Mouse (Mus musculus) limb, embryonic 11.5 days (tissue): Measurements from ENCODE around the gene Dhrs9. TPM values are rescaled to one million over a fixed set of nuclear protein-coding genes. Genes with fewer than 3 reads are reported as not detected.

Experiments used
- ATAC-seq: fragments of 200-750 bp; cut with Nextera tagmentation; 2 replicates; pipeline ENCODE4 v1.8.0; 2017; ENCODE audit warnings: low read depth; ENCODE audit not compliant: insufficient number of reproducible peaks, low FRiP score, low TSS enrichment
- DNase-seq: peaks from one replicate; pipeline ENCODE4 v3.0.0-alpha.2; 2015; ENCODE audit warnings: low spot score
- H3K27ac ChIP-seq: fragments of 300-500 bp; sonication (generic); replicated peaks from 2 replicates; pipeline ENCODE4 v1.5.1; 2014; ENCODE audit warnings: low read depth, mild to moderate bottlenecking, low read length
- H3K27me3 ChIP-seq: fragments of 300-500 bp; sonication (generic); 2 replicates; pipeline ENCODE4 v1.6.1; 2014; ENCODE audit warnings: mild to moderate bottlenecking, low read length, mixed read lengths; ENCODE audit not compliant: control insufficient read depth, insufficient read depth
- H3K36me3 ChIP-seq: fragments of 300-500 bp; sonication (generic); 2 replicates; pipeline ENCODE4 v1.6.1; 2014; ENCODE audit warnings: mild to moderate bottlenecking, low read length, moderate library complexity, mixed read lengths; ENCODE audit not compliant: control insufficient read depth, insufficient read depth
- H3K4me1 ChIP-seq: fragments of 300-500 bp; sonication (generic); 2 replicates; pipeline ENCODE4 v1.6.1; 2014; ENCODE audit warnings: low read length, mixed read lengths; ENCODE audit not compliant: control insufficient read depth, insufficient read depth
- H3K4me2 ChIP-seq: fragments of 300-500 bp; sonication (generic); 2 replicates; pipeline ENCODE4 v1.6.1; 2014; ENCODE audit warnings: low read depth, mild to moderate bottlenecking, moderate library complexity; ENCODE audit not compliant: severe bottlenecking
- H3K4me3 ChIP-seq: fragments of 300-500 bp; sonication (generic); 2 replicates; pipeline ENCODE4 v1.5.1; 2014; ENCODE audit warnings: low read depth, low read length
- H3K9ac ChIP-seq: fragments of 300-500 bp; sonication (generic); 2 replicates; pipeline ENCODE4 v1.6.1; 2014; ENCODE audit warnings: mild to moderate bottlenecking, low read length
- H3K9me3 ChIP-seq: fragments of 300-500 bp; sonication (generic); 2 replicates; pipeline ENCODE4 v1.6.1; 2016; ENCODE audit warnings: low read length; ENCODE audit not compliant: control insufficient read depth
- WGBS: fragments of 180-500 bp; shearing (Covaris S2); extraction: QIAGEN DNeasy Blood & Tissue Kit; methylation state at CpG from one replicate; pipeline ENCODE4 v1.1.7; 2014; 5-methylcytosine and 5-hydroxymethylcytosine counted together
- polyA plus RNA-seq: library from polyadenylated mRNA; unstranded; fragments of >200 nt; fragmentation: Nextera tagmentation; extraction: Ambion mirVana; gene quantifications from 2 replicates; pipeline ENCODE4 v1.2.1, GENCODE M21; 2014

Dhrs9 gene
- polyA plus RNA-seq, 1 experiment from 2014 or later: not detected

- WGBS: 68% methylated on average over 3 of the region's 3 CpGs
- H3K27me3 ChIP-seq: no peaks in the 10 kb centered on the region
- no peak overlapping the region for H3K4me2 ChIP-seq
- ATAC-seq: no peak
- H3K4me1 ChIP-seq: no peaks in the 10 kb centered on the region
- H3K36me3 ChIP-seq: no peaks in the 10 kb centered on the region
- DNase-seq: no peak
- H3K9me3 ChIP-seq: no peaks in the 10 kb centered on the region
- no peak overlapping the region for H3K4me3 ChIP-seq
- H3K27ac ChIP-seq: no peak overlapping the region
- H3K9ac ChIP-seq: no peak overlapping the region
These were observed 61.4 kb downstream of the Dhrs9 start for GRCm38 (mm10) chr2:69441656-69442055.

GRCm38 (mm10) chr2:69445896-69446472, 65.7 kb downstream of the Dhrs9 start:
- no peak for DNase-seq
- Histone ChIP-seq H3K9ac (no peak overlapping the region), H3K4me1 (no peaks in the 10 kb centered on the region), H3K4me3 (no peak overlapping the region), H3K27me3 (no peaks in the 10 kb centered on the region), H3K36me3 (no peaks in the 10 kb centered on the region), H3K4me2 (no peak overlapping the region), H3K9me3 (no peaks in the 10 kb centered on the region), H3K27ac (no peak overlapping the region)
- 84% methylated on average over 4 of the region's 4 CpGs for WGBS
- ATAC-seq: no peak

GRCm38 (mm10) chr2:69448581-69448980, 68.3 kb downstream of the Dhrs9 start:
- Histone ChIP-seq H3K4me3 (no peak overlapping the region), H3K4me1 (no peaks in the 10 kb centered on the region), H3K36me3 (no peaks in the 10 kb centered on the region), H3K27ac (no peak overlapping the region), H3K9me3 (no peaks in the 10 kb centered on the region), H3K4me2 (no peak overlapping the region), H3K9ac (no peak overlapping the region), H3K27me3 (no peaks in the 10 kb centered on the region)
- DNase-seq (no peak), ATAC-seq (no peak)
- 80% methylated on average over 4 of the region's 4 CpGs for WGBS

GRCm38 (mm10) chr2:69451128-69451527, 70.9 kb downstream of the Dhrs9 start:
- no peaks in the 10 kb centered on the region for H3K4me1 ChIP-seq
- H3K27ac ChIP-seq: no peak overlapping the region
- no peak for ATAC-seq
- no peaks in the 10 kb centered on the region for H3K27me3 ChIP-seq
- no peaks in the 10 kb centered on the region for H3K36me3 ChIP-seq
- DNase-seq: no peak
- 91% methylated on average over 5 of the region's 5 CpGs for WGBS
- no peak overlapping the region for H3K4me2 ChIP-seq
- no peaks in the 10 kb centered on the region for H3K9me3 ChIP-seq
- H3K9ac ChIP-seq: no peak overlapping the region
- H3K4me3 ChIP-seq: no peak overlapping the region

Other genes starting within 250 kb of the Dhrs9 start
- gene Nostrin, start 244.6 kb upstream of the Dhrs9 start, polyA plus RNA-seq: 1.6 and 1.7 TPM in 2 replicates
- 208 and 231 TPM in 2 replicates for gene Spc25, start 174.3 kb upstream of the Dhrs9 start, polyA plus RNA-seq
- gene G6pc2, start 169.4 kb upstream of the Dhrs9 start, polyA plus RNA-seq: 0.51 TPM in 1 of 2 replicates, not detected in the other
- not detected in 2 replicates for gene Abcb11, start 37.8 kb upstream of the Dhrs9 start, polyA plus RNA-seq
- gene Lrp2, start 205.6 kb downstream of the Dhrs9 start, polyA plus RNA-seq: 0.03 and 0.07 TPM in 2 replicates